Mouse (Mus musculus) embryonic stem cell, embryonic (primary cell): ENCODE measurements around the gene Galnt9.

Source experiments
- CTCF ChIA-PET, 4 experiments: fragments of 300-600 bp in 2 of 4; fragments of 350-600 bp in 2 of 4; sonication (Branson Sonifier 250); formaldehyde crosslinking; loops; one replicate each; lab custom pipeline; 2022; ENCODE audit warnings: inconsistent platforms in 2 of 4; lab: Charles Lee
- POLR2A ChIA-PET, 4 experiments: fragments of 300-600 bp in 2 of 4; fragments of 350-600 bp in 2 of 4; sonication (Branson Sonifier 250); formaldehyde crosslinking; loops; one replicate each; lab custom pipeline; 2022; ENCODE audit warnings: antibody characterized with exemption in 4 of 4, inconsistent platforms in 1 of 4; lab: Charles Lee

Gene Galnt9

GRCm38 (mm10) chr5:110553315-110553714 lies 9.2 kb downstream of the Galnt9 start:
- ChIA-PET POLR2A (interaction anchor here in 1 of 4 experiments (0.6 kb wide), 1 partner anchor 587 kb away, joined by 3 read pairs; no protein-coding TSS in a partner anchor), CTCF (no interaction called here)

GRCm38 (mm10) chr5:110555198-110555597 lies 11.0 kb downstream of the Galnt9 start:
- CTCF ChIA-PET = no interaction called here
- POLR2A ChIA-PET = interaction anchor here in 1 of 4 experiments (2.7 kb wide), 1 partner anchor 10 kb away, joined by 13 read pairs; the partner anchor contains the start of gene Galnt9

- POLR2A ChIA-PET = interaction anchor here in 2 of 4 experiments (1.2 to 1.3 kb wide), 2 partner anchors 10 to 11 kb away, joined by 4 read pairs; no protein-coding TSS in a partner anchor
- CTCF ChIA-PET = interaction anchor here in 2 of 4 experiments (0.8 to 1.2 kb wide), 2 partner anchors 9 to 139 kb away, joined by 3 to 6 read pairs; no protein-coding TSS in a partner anchor
These were observed 14.2 kb downstream of the Galnt9 start for GRCm38 (mm10) chr5:110558368-110558767.

- CTCF ChIA-PET = interaction anchor here in 1 of 4 experiments (1.0 to 1.6 kb wide), 5 partner anchors 9 to 144 kb away, joined by 3 to 4 read pairs (median 4); no protein-coding TSS in a partner anchor
These were observed 15.5 kb downstream of the Galnt9 start for GRCm38 (mm10) chr5:110559679-110560078.

GRCm38 (mm10) chr5:110562741-110563326 lies 18.7 kb downstream of the Galnt9 start:
- CTCF ChIA-PET = interaction anchor here in 1 of 4 experiments (1.1 kb wide), 1 partner anchor 134 kb away, joined by 3 read pairs; no protein-coding TSS in a partner anchor
- POLR2A ChIA-PET = no interaction called here

More at GRCm38 (mm10) chr5:110559679-110560078, 15.5 kb downstream of the Galnt9 start:
- POLR2A ChIA-PET = interaction anchor here in 2 of 4 experiments (0.6 kb wide), 2 partner anchors 15 to 467 kb away, joined by 3 to 4 read pairs; partner anchors contain the start of gene Galnt9 (in 1 of the 2)

GRCm38 (mm10) chr5:110564986-110565644 lies 21.0 kb downstream of the Galnt9 start:
- CTCF ChIA-PET = interaction anchor here (0.6 to 1.1 kb wide), 4 partner anchors 42 to 201 kb away, joined by 3 to 6 read pairs (median 3); no protein-coding TSS in a partner anchor
- POLR2A ChIA-PET = interaction anchor here in 2 of 4 experiments (1.0 to 1.1 kb wide), 3 partner anchors 88 to 141 kb away, joined by 3 to 4 read pairs (median 3); partner anchors contain the start of genes Ddx51 (in 1 of the 2) and Noc4l (in 1 of the 2)

- POLR2A ChIA-PET = no interaction called here
- CTCF ChIA-PET = no interaction called here
These were observed 23.4 kb downstream of the Galnt9 start for GRCm38 (mm10) chr5:110567547-110567946.

GRCm38 (mm10) chr5:110574888-110575287 lies 30.7 kb downstream of the Galnt9 start:
- POLR2A ChIA-PET = interaction anchor here in 1 of 4 experiments (1.4 kb wide), 1 partner anchor 13 kb away, joined by 3 read pairs; no protein-coding TSS in a partner anchor
- CTCF ChIA-PET = no interaction called here

- POLR2A ChIA-PET = no interaction called here
- CTCF ChIA-PET = interaction anchor here in 1 of 4 experiments (0.5 kb wide), 1 partner anchor 694 kb away, joined by 11 read pairs; no protein-coding TSS in a partner anchor
These were observed 35.1 kb downstream of the Galnt9 start for GRCm38 (mm10) chr5:110579296-110579695.

- ChIA-PET CTCF (interaction anchor here in 2 of 4 experiments (0.5 to 1.4 kb wide), 3 partner anchors 59 to 293 kb away, joined by 3 to 5 read pairs (median 4); no protein-coding TSS in a partner anchor), POLR2A (interaction anchor here in 2 of 4 experiments (0.5 to 1.8 kb wide), 2 partner anchors 12 to 43 kb away, joined by 3 to 4 read pairs; no protein-coding TSS in a partner anchor)
These were observed 36.5 kb downstream of the Galnt9 start for GRCm38 (mm10) chr5:110580569-110581239.

GRCm38 (mm10) chr5:110582647-110583538 lies 38.7 kb downstream of the Galnt9 start:
- ChIA-PET CTCF (interaction anchor here in 1 of 4 experiments (0.9 kb wide), 1 partner anchor 32 kb away, joined by 3 read pairs; no protein-coding TSS in a partner anchor), POLR2A (interaction anchor here in 2 of 4 experiments (1.0 to 1.1 kb wide), 2 partner anchors 26 to 51 kb away, joined by 3 read pairs; no protein-coding TSS in a partner anchor)

GRCm38 (mm10) chr5:110587467-110587866 lies 43.3 kb downstream of the Galnt9 start:
- ChIA-PET POLR2A (interaction anchor here in 1 of 4 experiments (1.5 kb wide), 1 partner anchor 12 kb away, joined by 3 read pairs; no protein-coding TSS in a partner anchor), CTCF (interaction anchor here in 3 of 4 experiments (0.6 to 1.4 kb wide), 3 partner anchors 50 to 245 kb away, joined by 3 to 4 read pairs (median 3); no protein-coding TSS in a partner anchor)

- POLR2A ChIA-PET = interaction anchor here in 1 of 4 experiments (0.6 kb wide), 1 partner anchor 40 kb away, joined by 7 read pairs; no protein-coding TSS in a partner anchor
- CTCF ChIA-PET = interaction anchor here in 1 of 4 experiments (0.6 kb wide), 1 partner anchor 43 kb away, joined by 3 read pairs; no protein-coding TSS in a partner anchor
These were observed 45.7 kb downstream of the Galnt9 start for GRCm38 (mm10) chr5:110589833-110590232.

GRCm38 (mm10) chr5:110594465-110594864 lies 50.3 kb downstream of the Galnt9 start:
- ChIA-PET POLR2A (interaction anchor here in 1 of 4 experiments (0.7 kb wide), 1 partner anchor 195 kb away, joined by 3 read pairs; no protein-coding TSS in a partner anchor), CTCF (interaction anchor here in 1 of 4 experiments (0.6 kb wide), 1 partner anchor 41 kb away, joined by 6 read pairs; no protein-coding TSS in a partner anchor)

- ChIA-PET POLR2A (no interaction called here), CTCF (interaction anchor here in 1 of 4 experiments (0.5 kb wide), 1 partner anchor 128 kb away, joined by 4 read pairs; no protein-coding TSS in a partner anchor)
These were observed 51.2 kb downstream of the Galnt9 start for GRCm38 (mm10) chr5:110595341-110595740.

- POLR2A ChIA-PET = no interaction called here
- CTCF ChIA-PET = no interaction called here
These were observed 52.1 kb downstream of the Galnt9 start for GRCm38 (mm10) chr5:110596086-110596780.
